Comparison of ENCODE assay signal across 8 mouse cellular contexts in genomic region chr5:123245518-123245917, GRCm38 (mm10). TPM values are rescaled to one million over a fixed set of nuclear protein-coding genes. Genes with fewer than 3 reads are reported as not detected.
A peak's percentile ranks its signal among the peaks of the same experiment; 100 is the strongest.
DNase-seq lines count a peak whose midpoint lies in the region; ATAC-seq and TF ChIP-seq lines count a peak whose summit lies in the region.

No protein-coding gene starts in this region.

- H3K27ac ChIP-seq in testis, adult 2 months (ENCODE audit: control insufficient read depth, insufficient read depth, low read depth, low read length) = no peak overlapping the region
- no peak overlapping the region for H3K27ac ChIP-seq in hindbrain, embryonic 14.5 days
- no peak overlapping the region for H3K27ac ChIP-seq in liver, embryonic 14.5 days

- no peaks in the 10 kb centered on the region for H3K9me3 ChIP-seq in hindbrain, embryonic 14.5 days (ENCODE audit: control insufficient read depth, low read length)
- no peaks in the 10 kb centered on the region for H3K9me3 ChIP-seq in liver, embryonic 14.5 days (ENCODE audit: control insufficient read depth, low read length)

- H3K27me3 ChIP-seq in testis, adult 2 months (ENCODE audit: control insufficient read depth, insufficient read depth, low read length) = no peaks in the 10 kb centered on the region
- no peaks in the 10 kb centered on the region for H3K27me3 ChIP-seq in hindbrain, embryonic 14.5 days (ENCODE audit: control insufficient read depth, insufficient read depth, low read length)
- H3K27me3 ChIP-seq in liver, embryonic 14.5 days (ENCODE audit: control insufficient read depth, insufficient read depth, low read length) = no peaks in the 10 kb centered on the region

- TF ChIP-seq EP300 in liver, embryonic 14.5 days (IDR thresholded peaks at IDR 0.05; ENCODE audit: low read depth) = no peak

- TF ChIP-seq CTCF in testis, adult 2 months (IDR thresholded peaks at IDR 0.05; ENCODE audit: control insufficient read depth, insufficient read depth, insufficient replicate concordance, low read depth, low read length) = peak; percentile 54; the same call in 1 of the 2 replicates
- peak; percentile 82 for TF ChIP-seq CTCF in liver, embryonic 14.5 days (IDR thresholded peaks at IDR 0.05; ENCODE audit: low read depth)

- no peaks in the 10 kb centered on the region for H3K4me1 ChIP-seq in testis, adult 2 months (ENCODE audit: control insufficient read depth, insufficient read depth, low read length)
- no peaks in the 10 kb centered on the region for H3K4me1 ChIP-seq in hindbrain, embryonic 14.5 days (replicated peaks; ENCODE audit: control insufficient read depth, insufficient read depth, low read length)
- H3K4me1 ChIP-seq in liver, embryonic 14.5 days (replicated peaks; ENCODE audit: control insufficient read depth in 2 of 2, insufficient read depth in 2 of 2, low read length in 1 of 2) = no peaks in the 10 kb centered on the region

- H3K36me3 ChIP-seq in testis, adult 2 months (ENCODE audit: control insufficient read depth, insufficient read depth, low read length) = no peaks in the 10 kb centered on the region; the same call in 1 of the 2 replicates
- H3K36me3 ChIP-seq in hindbrain, embryonic 14.5 days (replicated peaks; ENCODE audit: control insufficient read depth, insufficient read depth) = peaks cover 52% of the 10 kb centered on the region
- H3K36me3 ChIP-seq in liver, embryonic 14.5 days (replicated peaks; ENCODE audit: control insufficient read depth, insufficient read depth, low read depth) = peaks cover 30% of the 10 kb centered on the region

- no peak overlapping the region for H3K9ac ChIP-seq in hindbrain, embryonic 14.5 days
- H3K9ac ChIP-seq in liver, embryonic 14.5 days (replicated peaks) = no peak overlapping the region

- 17% methylated on average over 4 of the region's 4 CpGs for WGBS in hindbrain, embryonic 14.5 days
- 36% methylated on average over 4 of the region's 4 CpGs for WGBS in liver, embryonic 14.5 days (ENCODE audit: insufficient replicate concordance)

- no peak for DNase-seq in frontal cortex, postnatal 10 days (ENCODE audit: low spot score in 2 of 2)
- DNase-seq in testis, postnatal 14 days (ENCODE audit: low spot score) = no peak
- peak; percentile 66 to 70 for DNase-seq in cerebellum, postnatal 36 days
- peak; percentile 59 for DNase-seq in hindbrain, embryonic 14.5 days (ENCODE audit: low spot score)
- no peak for DNase-seq in liver, embryonic 14.5 days (ENCODE audit: low read depth in 3 of 3, low spot score in 3 of 3)
- DNase-seq in retina, postnatal 1 day = peak; percentile 79

- ATAC-seq in frontal cortex, adult (ENCODE audit: low TSS enrichment) = peak; percentile 64; the same call in 1 of the 2 replicates
- peak; percentile 48; the same call in 1 of the 2 replicates for ATAC-seq in hindbrain, embryonic 14.5 days (ENCODE audit: low FRiP score)
- ATAC-seq in liver, embryonic 14.5 days (ENCODE audit: insufficient read depth) = no peak

- H3K4me3 ChIP-seq in testis, adult 2 months (ENCODE audit: control insufficient read depth, low read depth, low read length) = no peak overlapping the region
- H3K4me3 ChIP-seq in hindbrain, embryonic 14.5 days (replicated peaks; ENCODE audit: low read length) = no peak overlapping the region
- H3K4me3 ChIP-seq in liver, embryonic 14.5 days (ENCODE audit: insufficient read depth in 1 of 2, low read depth in 2 of 2, low read length in 2 of 2) = no peak overlapping the region

- H3K4me2 ChIP-seq in hindbrain, embryonic 14.5 days (replicated peaks) = no peak overlapping the region
- no peak overlapping the region for H3K4me2 ChIP-seq in liver, embryonic 14.5 days (ENCODE audit: low read depth)

- no peak for TF ChIP-seq POLR2A in testis, adult 2 months (IDR thresholded peaks at IDR 0.05; ENCODE audit: control insufficient read depth, low read depth, low read length)

RNA-seq across cellular contexts. Expression of gene Wdr66, which starts 6.4 kb away (rescaled TPM):
- polyA plus RNA-seq in testis, adult 2 months (2012; rRNA removed) = 45.1 and 46.7 TPM in 2 replicates
- polyA plus RNA-seq in hindbrain, embryonic 14.5 days (2014; fragmentation: Nextera tagmentation; extraction: Ambion mirVana) = 1.6 TPM in 2 replicates
- 0.11 and 0.16 TPM in 2 replicates for polyA plus RNA-seq in liver, embryonic 14.5 days (2012; rRNA removed)
- 0.10 TPM in 1 of 2 replicates, not detected in the other for polyA plus RNA-seq in liver, embryonic 14.5 days (2014; fragmentation: Nextera tagmentation; extraction: Ambion mirVana)

Comparison
In these comparisons a context has a peak if more than half of its experiments do, and no peak if none do; other contexts are left out.
1. DNase-seq: peak in cerebellum, postnatal 36 days (2 of 2), hindbrain, embryonic 14.5 days (single experiment) and retina, postnatal 1 day (single experiment); none in frontal cortex, postnatal 10 days (0 of 2), testis, postnatal 14 days (single experiment) and liver, embryonic 14.5 days (0 of 3).
2. RNA of gene Wdr66, which starts 6.4 kb away (polyA plus RNA-seq): 45.1 to 46.7 TPM in testis, adult 2 months; 1.6 TPM in hindbrain, embryonic 14.5 days and 0.10 to 0.16 TPM in liver, embryonic 14.5 days; every median in the first group is over 10 times any median in the second.